Mouse (Mus musculus) lung, postnatal 10 days (tissue): Measurements from ENCODE around the gene Tmem246.
"Not testable (repeated sequence)": the region's sequence is repeated elsewhere in the genome, so short reads cannot be mapped to it uniquely, and the experiment has no call there.

Experiments used
- DNase-seq: peaks from one replicate; pipeline ENCODE4 v3.0.0; 2021

Gene Tmem246

GRCm38 (mm10) chr4:49597183-49598100, at the start of gene Tmem246:
Gene Tmem246 (minus strand): TSS chr4:49597876.
- DNase-seq: peak; percentile 83

- no peak for DNase-seq
Measured at GRCm38 (mm10) chr4:49639913-49640312, 42.2 kb upstream of the Tmem246 start.

- no peak for DNase-seq
Measured at GRCm38 (mm10) chr4:49637821-49638220, 40.1 kb upstream of the Tmem246 start.

- DNase-seq: no peak
Measured at GRCm38 (mm10) chr4:49632139-49632481, 34.4 kb upstream of the Tmem246 start.

GRCm38 (mm10) chr4:49631319-49632138, 33.9 kb upstream of the Tmem246 start, which contains the start of gene Rnf20:
Gene Rnf20 (plus strand): TSS chr4:49632006.
- DNase-seq: peak; percentile 98

- DNase-seq: no peak
Measured at GRCm38 (mm10) chr4:49628941-49629340, 31.3 kb upstream of the Tmem246 start.

- DNase-seq: peak; percentile 82
Measured at GRCm38 (mm10) chr4:49626973-49627372, 29.3 kb upstream of the Tmem246 start.

GRCm38 (mm10) chr4:49624969-49625368, 27.3 kb upstream of the Tmem246 start:
- not testable (repeated sequence) for DNase-seq

GRCm38 (mm10) chr4:49623916-49624315, 26.2 kb upstream of the Tmem246 start:
- DNase-seq: no peak

- no peak for DNase-seq
Measured at GRCm38 (mm10) chr4:49622272-49622671, 24.6 kb upstream of the Tmem246 start.

GRCm38 (mm10) chr4:49619861-49620260, 22.2 kb upstream of the Tmem246 start:
- DNase-seq: not testable (repeated sequence)

- DNase-seq: no peak
Measured at GRCm38 (mm10) chr4:49616924-49617323, 19.2 kb upstream of the Tmem246 start.

GRCm38 (mm10) chr4:49605459-49605858, 7.8 kb upstream of the Tmem246 start:
- no peak for DNase-seq

GRCm38 (mm10) chr4:49604616-49605015, 6.9 kb upstream of the Tmem246 start:
- DNase-seq: no peak

- DNase-seq: no peak
Measured at GRCm38 (mm10) chr4:49604016-49604546, 6.4 kb upstream of the Tmem246 start.

- no peak for DNase-seq
Measured at GRCm38 (mm10) chr4:49603161-49603560, 5.5 kb upstream of the Tmem246 start.

- DNase-seq: no peak
Measured at GRCm38 (mm10) chr4:49596846-49597182, 862 bp downstream of the Tmem246 start.

GRCm38 (mm10) chr4:49590152-49590551, 7.5 kb downstream of the Tmem246 start:
- no peak for DNase-seq

- no peak for DNase-seq
Measured at GRCm38 (mm10) chr4:49586811-49587210, 10.9 kb downstream of the Tmem246 start.

GRCm38 (mm10) chr4:49585524-49586101, 12.1 kb downstream of the Tmem246 start:
- DNase-seq: peak; percentile 32

- peak; percentile 48 for DNase-seq
Measured at GRCm38 (mm10) chr4:49583965-49584831, 13.5 kb downstream of the Tmem246 start.

GRCm38 (mm10) chr4:49581256-49581655, 16.4 kb downstream of the Tmem246 start:
- DNase-seq: no peak
